Mouse (Mus musculus): ENCODE measurements at regions not wholly inside any gene's neighbourhood (a gene's known extent, or its start where the extent isn't known, plus 50 kb on each side); places are given as distances from the start of the nearest gene placed in this dataset.

DNA sequence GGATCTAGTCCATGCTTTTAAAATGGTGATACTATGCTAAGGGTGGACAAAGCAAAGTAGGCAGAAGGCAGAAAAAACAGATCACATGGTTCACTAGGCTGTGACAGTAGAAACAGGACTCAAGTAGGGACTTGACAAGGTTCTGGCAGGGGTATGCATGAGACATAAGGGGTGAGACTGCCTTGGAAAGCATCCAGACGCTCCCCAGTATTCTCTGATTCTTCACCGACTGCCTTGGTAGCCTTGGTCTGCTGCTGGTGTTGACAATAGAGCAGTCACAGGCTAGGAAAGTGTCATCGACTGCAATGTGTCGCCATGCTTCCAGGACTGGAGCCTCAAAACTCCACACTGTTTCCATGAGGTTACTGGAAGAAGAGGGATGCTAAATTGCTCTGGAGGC is 278.1 kb upstream of the Impad1 start:
- Histone ChIP-seq H3K9me3 (no peaks in the 10 kb centered on the region), H3K27me3 (no peaks in the 10 kb centered on the region), H3K4me2 (no peak overlapping the region), H3K27ac (no peak overlapping the region), H3K9ac (no peak overlapping the region), H3K36me3 (no peaks in the 10 kb centered on the region), H3K4me3 (no peak overlapping the region), H3K4me1 (no peaks in the 10 kb centered on the region)
- 75% methylated on average over 4 of the region's 4 CpGs for WGBS
- ATAC-seq (ENCODE audit: borderline replicate concordance, extremely low read depth, low FRiP score, low TSS enrichment) = no peak

DNA sequence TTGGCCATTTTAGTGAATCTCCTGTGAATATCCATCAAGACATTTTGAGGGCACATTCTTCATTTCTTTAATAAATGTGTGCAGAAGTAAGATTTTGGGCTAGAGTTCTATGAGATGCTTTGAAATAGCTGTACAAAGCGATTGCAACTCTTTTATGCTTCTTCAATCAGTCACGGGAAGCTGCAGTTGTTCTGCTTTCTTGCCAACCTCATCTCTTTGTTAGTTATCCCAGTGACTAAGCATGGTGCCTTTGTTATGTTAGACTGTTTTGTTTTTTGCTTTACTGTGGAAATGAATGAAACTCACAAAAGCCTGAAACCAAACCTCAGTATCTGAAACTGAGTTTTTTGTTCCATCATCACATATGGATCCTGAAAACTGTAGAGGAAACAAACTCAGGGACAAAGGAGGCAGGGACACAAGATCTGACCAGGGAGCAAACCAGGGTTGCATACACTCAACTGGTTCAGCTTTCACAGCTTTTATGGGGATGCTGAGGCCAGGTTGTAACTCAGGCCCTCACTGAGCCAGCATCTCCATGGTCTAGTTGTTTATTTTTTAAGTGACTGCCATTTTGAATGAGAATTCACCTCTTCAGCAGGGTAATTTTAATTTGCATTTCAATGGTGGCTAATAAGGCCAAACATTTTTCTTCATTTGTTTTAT is 266.3 kb upstream of the Impad1 start:
- Histone ChIP-seq H3K4me2 (no peak overlapping the region), H3K9ac (no peak overlapping the region), H3K36me3 (no peaks in the 10 kb centered on the region), H3K9me3 (no peaks in the 10 kb centered on the region), H3K27ac (no peak overlapping the region), H3K27me3 (no peaks in the 10 kb centered on the region), H3K4me1 (no peaks in the 10 kb centered on the region), H3K4me3 (no peak overlapping the region)
- no peak for ATAC-seq (ENCODE audit: borderline replicate concordance, extremely low read depth, low FRiP score, low TSS enrichment)
- WGBS = 87% methylated on average over 2 of the region's 2 CpGs

DNA sequence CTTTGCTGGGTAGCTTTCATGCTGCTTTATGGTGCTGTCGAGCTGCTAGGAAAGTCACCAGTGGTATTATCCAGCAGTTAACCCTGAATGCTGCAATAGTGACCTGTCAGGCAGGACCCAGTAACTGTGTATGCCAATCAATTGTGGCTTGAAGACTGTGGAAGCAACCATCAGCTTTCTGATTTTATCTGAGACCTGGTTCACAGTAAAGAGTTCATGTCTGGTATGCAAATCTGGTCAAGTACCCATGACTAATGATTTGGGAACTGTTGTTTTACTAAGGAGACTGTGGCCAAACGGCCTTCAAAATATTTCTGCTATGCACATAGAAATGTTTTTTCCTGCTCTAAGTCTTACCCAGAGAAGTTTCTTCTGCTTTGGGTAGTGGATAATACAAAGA is 236.8 kb upstream of the Impad1 start:
- no peak overlapping the region for H3K4me3 ChIP-seq
- H3K27ac ChIP-seq = no peak overlapping the region
- no peaks in the 10 kb centered on the region for H3K36me3 ChIP-seq
- H3K4me2 ChIP-seq = no peak overlapping the region
- 38% methylated on average over 2 of the region's 2 CpGs for WGBS
- H3K9ac ChIP-seq = no peak overlapping the region
- no peaks in the 10 kb centered on the region for H3K27me3 ChIP-seq
- ATAC-seq (ENCODE audit: borderline replicate concordance, extremely low read depth, low FRiP score, low TSS enrichment) = no peak
- no peaks in the 10 kb centered on the region for H3K9me3 ChIP-seq
- no peaks in the 10 kb centered on the region for H3K4me1 ChIP-seq

DNA sequence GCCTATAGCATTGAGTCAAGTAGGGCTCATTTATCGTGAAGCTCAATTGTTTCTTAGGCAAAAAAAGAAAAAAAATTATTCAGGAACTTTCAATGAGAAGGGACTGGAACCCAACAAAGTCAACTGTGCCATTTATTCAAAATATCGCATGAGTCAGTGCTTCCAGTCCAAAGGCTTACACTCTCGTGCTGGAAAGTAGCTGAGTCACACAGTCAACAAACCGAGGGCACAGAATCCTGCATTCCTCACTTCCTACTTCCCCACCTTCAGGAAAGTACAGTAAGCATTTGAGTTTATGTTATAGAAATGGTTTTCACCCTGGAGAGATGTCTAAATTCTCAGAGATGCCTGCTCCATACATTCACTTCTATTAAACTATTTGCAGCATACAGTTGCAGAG is 194.3 kb upstream of the Impad1 start:
- Histone ChIP-seq H3K27me3 (no peaks in the 10 kb centered on the region), H3K9me3 (no peaks in the 10 kb centered on the region), H3K27ac (no peak overlapping the region), H3K4me1 (no peaks in the 10 kb centered on the region), H3K4me3 (no peak overlapping the region), H3K4me2 (no peak overlapping the region), H3K9ac (no peak overlapping the region), H3K36me3 (no peaks in the 10 kb centered on the region)
- 64% methylated on average over 4 of the region's 4 CpGs for WGBS
- no peak for ATAC-seq (ENCODE audit: borderline replicate concordance, extremely low read depth, low FRiP score, low TSS enrichment)

DNA sequence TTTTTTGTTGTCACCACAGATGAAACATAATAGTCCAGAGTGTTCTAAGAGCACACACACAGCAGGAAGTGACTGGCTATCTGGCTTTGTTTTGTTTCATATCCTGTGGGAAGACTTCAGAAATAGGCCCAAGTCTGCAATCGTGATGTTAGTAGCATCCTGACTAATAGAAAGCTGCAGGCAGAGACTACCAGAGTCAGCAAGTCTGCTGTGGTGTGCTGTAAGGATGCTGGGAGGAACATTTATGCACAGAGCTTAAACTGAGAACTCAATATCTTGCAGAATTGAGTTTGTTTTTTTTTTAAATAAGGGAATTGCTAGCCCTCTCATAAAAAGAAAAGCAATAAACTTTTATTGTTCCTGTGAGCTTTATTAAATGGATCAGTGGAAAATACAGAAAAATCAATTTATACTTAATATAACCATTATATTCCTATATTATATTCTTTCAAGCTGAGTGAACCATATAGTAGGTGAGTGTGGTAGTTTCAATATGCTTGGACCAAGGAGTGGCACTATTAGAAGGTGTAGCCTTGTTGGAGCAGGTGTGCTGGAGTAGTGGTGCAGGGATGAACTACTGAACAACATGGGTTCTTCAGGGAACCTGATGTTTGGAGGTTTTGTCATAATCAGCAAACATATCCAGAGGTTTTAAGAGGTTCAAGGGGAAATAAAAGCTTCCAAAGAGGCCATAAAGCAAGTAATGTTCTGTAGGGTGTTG is 190.5 kb upstream of the Impad1 start:
- no peak overlapping the region for H3K9ac ChIP-seq
- no peaks in the 10 kb centered on the region for H3K36me3 ChIP-seq
- H3K27me3 ChIP-seq = no peaks in the 10 kb centered on the region
- ATAC-seq (ENCODE audit: borderline replicate concordance, extremely low read depth, low FRiP score, low TSS enrichment) = no peak
- no peaks in the 10 kb centered on the region for H3K4me1 ChIP-seq
- H3K4me3 ChIP-seq = no peak overlapping the region
- no peak overlapping the region for H3K27ac ChIP-seq
- no peaks in the 10 kb centered on the region for H3K9me3 ChIP-seq
- 52% methylated on average over 1 of the region's 1 CpGs for WGBS
- H3K4me2 ChIP-seq = no peak overlapping the region

DNA sequence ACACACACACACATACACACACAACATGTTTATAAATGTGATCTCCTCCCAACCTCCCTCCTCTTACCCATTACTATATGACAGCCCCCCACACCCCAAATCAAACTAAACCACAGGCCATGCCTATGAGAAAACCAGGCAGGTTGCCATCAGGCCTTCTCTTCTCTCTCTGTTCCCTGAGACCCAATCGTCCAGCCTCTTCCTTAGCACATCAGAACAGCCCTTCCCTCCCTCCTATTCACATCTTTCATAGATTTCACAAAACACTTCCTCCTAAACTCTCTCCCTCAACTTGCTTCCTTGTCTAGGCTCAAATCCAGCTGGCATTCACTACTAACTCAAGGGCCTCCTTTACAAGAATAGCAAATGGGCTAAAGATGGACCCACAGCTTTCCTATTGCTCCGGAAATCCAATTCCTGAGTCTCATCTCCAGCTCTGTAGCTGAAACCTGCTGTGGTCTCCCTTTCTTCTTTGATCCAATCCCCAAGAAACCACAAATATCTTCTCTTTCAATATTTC is 178.7 kb upstream of the Impad1 start:
- Histone ChIP-seq H3K4me3 (no peak overlapping the region), H3K4me2 (no peak overlapping the region), H3K4me1 (no peaks in the 10 kb centered on the region), H3K9me3 (no peaks in the 10 kb centered on the region), H3K9ac (no peak overlapping the region), H3K27ac (no peak overlapping the region), H3K27me3 (no peaks in the 10 kb centered on the region), H3K36me3 (no peaks in the 10 kb centered on the region)
- 42% methylated on average over 2 of the region's 2 CpGs for WGBS
- no peak for ATAC-seq (ENCODE audit: borderline replicate concordance, extremely low read depth, low FRiP score, low TSS enrichment)

DNA sequence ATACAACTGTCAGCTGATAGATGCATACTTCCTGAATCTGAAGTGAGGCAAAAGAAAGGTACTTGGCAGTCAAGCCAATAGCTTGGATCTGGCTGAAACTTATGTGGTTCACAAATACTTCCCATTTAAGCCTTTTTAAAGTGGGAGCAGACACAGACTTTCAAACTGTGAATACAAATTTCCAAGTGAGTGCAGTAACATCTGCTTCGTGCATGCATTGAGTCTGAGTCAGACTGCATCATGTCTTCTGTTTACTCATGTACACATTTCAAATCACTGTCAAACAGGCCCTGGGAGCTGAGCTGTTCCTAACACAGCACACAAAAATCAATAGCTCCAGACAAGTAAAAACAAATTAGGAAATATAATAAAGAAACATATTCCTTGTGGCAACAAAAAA is 155.8 kb upstream of the Impad1 start:
- Histone ChIP-seq H3K4me3 (no peak overlapping the region), H3K27ac (no peak overlapping the region), H3K4me2 (no peak overlapping the region), H3K4me1 (no peaks in the 10 kb centered on the region), H3K9me3 (no peaks in the 10 kb centered on the region), H3K27me3 (no peaks in the 10 kb centered on the region), H3K36me3 (no peaks in the 10 kb centered on the region), H3K9ac (no peak overlapping the region)
- no peak for ATAC-seq (ENCODE audit: borderline replicate concordance, extremely low read depth, low FRiP score, low TSS enrichment)
- WGBS = 38% methylated on average over 1 of the region's 1 CpGs

DNA sequence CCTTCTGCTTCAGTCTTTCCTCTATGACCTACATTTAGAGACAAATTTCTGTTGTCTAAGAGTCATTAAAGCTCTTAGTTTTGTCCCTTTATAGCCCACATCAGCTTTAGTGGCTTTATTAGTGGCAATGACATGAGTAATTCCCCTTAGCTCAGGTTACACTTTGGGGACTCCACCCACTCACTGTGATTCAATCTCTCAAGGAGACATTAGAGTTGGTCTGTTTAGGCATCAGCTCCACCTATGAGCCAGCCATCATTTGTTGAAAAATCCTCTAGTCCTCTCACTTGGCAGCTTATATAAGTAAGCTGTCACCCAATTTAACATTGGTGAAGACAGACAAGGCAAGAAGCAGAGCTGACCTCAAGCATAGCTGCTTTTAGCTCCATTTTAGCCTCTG is 151.3 kb upstream of the Impad1 start:
- no peak for ATAC-seq (ENCODE audit: borderline replicate concordance, extremely low read depth, low FRiP score, low TSS enrichment)
- no peak overlapping the region for H3K27ac ChIP-seq
- H3K9ac ChIP-seq = no peak overlapping the region
- H3K4me1 ChIP-seq = no peaks in the 10 kb centered on the region
- no peaks in the 10 kb centered on the region for H3K36me3 ChIP-seq
- no peaks in the 10 kb centered on the region for H3K9me3 ChIP-seq
- no peak overlapping the region for H3K4me3 ChIP-seq
- H3K4me2 ChIP-seq = no peak overlapping the region
- no peaks in the 10 kb centered on the region for H3K27me3 ChIP-seq

DNA sequence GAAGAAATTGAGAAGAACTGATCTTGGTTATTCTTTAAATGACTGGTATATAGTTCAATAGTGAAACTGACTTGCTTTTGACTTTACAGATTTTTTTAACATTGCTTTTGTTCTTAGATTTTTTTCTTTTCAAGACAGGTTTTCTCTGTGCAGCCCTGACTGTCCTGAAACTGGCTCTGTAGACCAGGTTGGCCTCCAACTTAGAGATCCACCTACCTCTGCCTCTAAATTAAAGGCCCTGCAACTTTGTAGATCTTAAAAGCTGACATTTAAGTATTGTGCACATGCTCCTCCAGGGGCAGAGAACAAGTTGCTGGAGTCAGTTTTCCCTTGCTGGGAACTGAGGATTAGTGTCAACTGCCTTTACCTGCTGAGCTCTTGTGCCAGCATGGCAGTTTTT is 132.6 kb upstream of the Impad1 start:
- H3K36me3 ChIP-seq = no peaks in the 10 kb centered on the region
- H3K4me1 ChIP-seq = no peaks in the 10 kb centered on the region
- no peak overlapping the region for H3K4me2 ChIP-seq
- H3K4me3 ChIP-seq = no peak overlapping the region
- ATAC-seq (ENCODE audit: borderline replicate concordance, extremely low read depth, low FRiP score, low TSS enrichment) = no peak
- no peaks in the 10 kb centered on the region for H3K9me3 ChIP-seq
- H3K27ac ChIP-seq = no peak overlapping the region
- no peaks in the 10 kb centered on the region for H3K27me3 ChIP-seq
- H3K9ac ChIP-seq = no peak overlapping the region

DNA sequence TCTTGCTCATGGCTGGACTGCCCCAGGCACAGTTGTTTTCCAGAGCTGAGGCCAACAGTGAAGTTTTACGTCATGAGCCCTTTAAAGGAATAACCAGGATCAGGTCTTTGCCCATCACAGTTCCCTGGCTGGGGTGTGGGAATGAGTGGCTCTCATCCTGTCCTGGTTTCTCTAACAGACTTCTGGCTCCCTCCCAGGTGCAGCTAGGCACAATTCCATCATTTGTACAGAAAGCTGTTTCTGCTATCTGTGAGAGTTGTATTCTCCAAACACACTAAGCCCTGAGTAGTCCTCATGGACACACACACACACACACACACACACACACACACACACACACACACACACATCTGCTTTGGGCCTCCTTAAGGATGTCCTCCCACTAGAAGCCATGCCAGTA is 127.1 kb upstream of the Impad1 start:
- Histone ChIP-seq H3K9me3 (no peaks in the 10 kb centered on the region), H3K27ac (no peak overlapping the region), H3K4me2 (no peak overlapping the region), H3K36me3 (no peaks in the 10 kb centered on the region), H3K4me1 (no peaks in the 10 kb centered on the region), H3K9ac (no peak overlapping the region), H3K27me3 (no peaks in the 10 kb centered on the region), H3K4me3 (no peak overlapping the region)
- ATAC-seq (ENCODE audit: borderline replicate concordance, extremely low read depth, low FRiP score, low TSS enrichment) = no peak
- WGBS = 93% methylated on average over 1 of the region's 1 CpGs

DNA sequence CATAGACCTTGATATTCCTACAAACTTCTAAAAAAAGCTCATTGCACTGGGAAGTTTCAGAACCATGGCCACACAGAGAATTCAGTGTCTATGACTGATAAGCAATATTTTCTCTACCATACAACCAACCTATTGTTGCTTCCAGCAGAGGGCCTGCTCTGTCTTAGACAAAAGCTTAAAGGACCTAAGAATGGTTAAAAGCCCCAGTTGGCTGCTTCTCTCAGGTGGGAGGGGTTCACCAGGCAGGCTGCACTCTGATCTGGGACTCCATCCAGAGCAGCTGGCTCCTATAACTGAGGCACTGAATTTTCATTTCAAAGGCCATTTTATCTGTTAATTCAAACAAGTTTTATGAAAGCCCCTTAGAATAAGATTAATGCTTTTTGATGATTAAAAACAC is 82.1 kb upstream of the Impad1 start:
- Histone ChIP-seq H3K4me1 (no peaks in the 10 kb centered on the region), H3K4me3 (no peak overlapping the region), H3K27me3 (no peaks in the 10 kb centered on the region), H3K27ac (no peak overlapping the region), H3K36me3 (no peaks in the 10 kb centered on the region), H3K9me3 (no peaks in the 10 kb centered on the region), H3K4me2 (no peak overlapping the region), H3K9ac (no peak overlapping the region)
- peak; percentile 35; the same call in 1 of the 2 replicates for ATAC-seq (ENCODE audit: borderline replicate concordance, extremely low read depth, low FRiP score, low TSS enrichment)

DNA sequence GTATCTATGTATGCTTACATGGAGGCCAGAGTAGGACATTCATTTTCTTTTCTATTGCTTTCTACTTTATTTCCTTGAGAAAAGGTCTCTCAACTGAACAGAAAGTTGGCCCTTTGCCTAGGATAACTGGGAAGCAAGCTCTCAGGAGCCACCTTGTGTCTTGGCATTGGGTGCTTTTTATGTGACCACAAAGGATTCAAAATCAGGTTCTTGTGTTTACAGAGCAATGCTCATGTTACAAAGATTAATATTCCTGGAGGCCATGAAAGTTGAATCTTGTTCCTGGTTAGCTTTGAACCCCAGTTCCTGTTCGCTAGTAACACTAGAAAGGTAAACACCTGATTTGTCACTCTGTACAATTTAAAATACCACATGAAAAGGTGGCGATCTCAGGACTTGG is 65.2 kb upstream of the Impad1 start:
- WGBS = 60% methylated on average over 2 of the region's 2 CpGs
- H3K4me1 ChIP-seq = no peaks in the 10 kb centered on the region
- no peaks in the 10 kb centered on the region for H3K27me3 ChIP-seq
- H3K27ac ChIP-seq = no peak overlapping the region
- H3K36me3 ChIP-seq = no peaks in the 10 kb centered on the region
- H3K9ac ChIP-seq = no peak overlapping the region
- H3K4me3 ChIP-seq = no peak overlapping the region
- no peaks in the 10 kb centered on the region for H3K9me3 ChIP-seq
- no peak overlapping the region for H3K4me2 ChIP-seq
- ATAC-seq (ENCODE audit: borderline replicate concordance, extremely low read depth, low FRiP score, low TSS enrichment) = no peak
